In the genomic region with DNA sequence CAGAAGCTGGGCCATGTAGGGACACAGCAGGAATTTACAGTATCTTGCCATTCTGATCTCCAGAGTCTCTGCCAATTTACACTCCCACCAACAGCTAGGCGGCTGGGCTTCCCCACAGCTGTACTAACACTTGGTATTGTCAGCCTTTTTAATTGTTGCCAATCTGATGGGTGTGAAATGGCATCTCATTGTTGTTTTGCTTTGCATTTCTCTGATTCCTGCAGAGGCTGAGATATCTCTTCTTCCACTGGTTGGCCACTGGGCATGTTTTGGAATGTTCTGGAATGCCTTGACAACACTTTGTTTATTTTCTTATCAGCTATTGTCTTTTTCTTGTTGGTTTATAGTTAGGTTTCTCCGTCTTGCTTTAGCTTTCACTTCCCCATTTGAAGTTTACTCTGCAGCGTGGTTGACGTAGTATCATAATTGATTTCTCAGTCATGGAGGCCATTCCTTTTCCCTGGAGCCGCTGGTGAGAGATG, we compare ENCODE assay signal across 20 mouse cellular contexts. TPM values are rescaled to one million over a fixed set of nuclear protein-coding genes. Genes with fewer than 3 reads are reported as not detected.
DNase-seq lines count a peak whose midpoint lies in the region; ATAC-seq and TF ChIP-seq lines count a peak whose summit lies in the region.
"Had no signal": no experiment of that assay in that cellular context is flagged by ENCODE, and none has a peak within 500 bp of the region (broad histone marks: within the 10 kb centered on the region; RNA-seq: fewer than 3 reads in every experiment).

No protein-coding gene starts in this region.

- peak overlapping the region; percentile 67 for H3K27ac ChIP-seq in heart, adult 2 months
- no peak overlapping the region for H3K27ac ChIP-seq in heart, embryonic 11.5 days (ENCODE audit: low read depth, low read length)
- H3K27ac ChIP-seq in lung, postnatal 0 days (ENCODE audit: low read length): no peak overlapping the region; the same call in 1 of the 2 replicates
- H3K27ac ChIP-seq in CH12.LX (ENCODE audit: insufficient read depth, low read depth): no peak overlapping the region
- H3K27ac ChIP-seq: embryonic facial prominence, embryonic 15.5 days; hindbrain, embryonic 15.5 days; liver, embryonic 12.5 days had no signal

- TF ChIP-seq EP300 in heart, adult 2 months (IDR thresholded peaks at IDR 0.05; ENCODE audit: insufficient read depth, low read depth, low read length): peak; percentile 62; the same call in 1 of the 2 replicates
- TF ChIP-seq EP300 in lung, postnatal 0 days (IDR thresholded peaks at IDR 0.05): peak; percentile 59
- TF ChIP-seq EP300 in CH12.LX (IDR thresholded peaks at IDR 0.05; ENCODE audit: low read length): peak; percentile 78

- intact Hi-C loops in heart, adult 2 months (cut with DNase I): no loop called here
- intact Hi-C loops in left cerebral cortex, postnatal 4 days (cut with DNase I): no loop called here

- TF ChIP-seq POLR2A in heart, adult 2 months (IDR thresholded peaks at IDR 0.05; ENCODE audit: insufficient read depth, low read depth, low read length): no peak
- TF ChIP-seq POLR2A in CH12.LX (IDR thresholded peaks at IDR 0.05; ENCODE audit: low read depth, low read length): no peak

- no peak for ATAC-seq in heart, embryonic 11.5 days (replicated peaks; ENCODE audit: insufficient number of reproducible peaks, low FRiP score, low TSS enrichment)
- ATAC-seq in lung, postnatal 0 days: no peak
- 0 out of 2 replicates have a peak, but pooled peaks have one; percentile 13 for ATAC-seq in granulocyte monocyte progenitor cell, adult 5-6 weeks (replicated peaks; ENCODE audit: poor library complexity, severe bottlenecking)
- ATAC-seq: forebrain, embryonic 14.5 days; liver, embryonic 12.5 days had no signal

- dilution Hi-C loops in CH12.LX (cut with MboI; ENCODE audit: extremely low pct_ligation_motif_present, extremely low pct_unique_long_range_greater_than_20kb, low sequenced_read_pairs): no loop called here

- H3K79me2 ChIP-seq in heart, adult 2 months (replicated peaks; ENCODE audit: control insufficient read depth, insufficient read depth, low read length): no peaks in the 10 kb centered on the region
- H3K79me2 ChIP-seq in CH12.LX (replicated peaks; ENCODE audit: control insufficient read depth, extremely low read depth, insufficient read depth, poor library complexity, severe bottlenecking): no peaks in the 10 kb centered on the region

- WGBS in heart, adult 2 months: 22% methylated on average over 5 of the region's 5 CpGs
- WGBS in heart, embryonic 11.5 days (ENCODE audit: insufficient replicate concordance): 36% methylated on average over 5 of the region's 5 CpGs
- WGBS in lung, postnatal 0 days: 26% methylated on average over 5 of the region's 5 CpGs

- no peak overlapping the region for H3K4me2 ChIP-seq in heart, embryonic 11.5 days
- no peak overlapping the region for H3K4me2 ChIP-seq in lung, postnatal 0 days (replicated peaks; ENCODE audit: low read depth, low read length)
- H3K4me2 ChIP-seq in CH12.LX (ENCODE audit: insufficient read depth, low read depth, poor library complexity, severe bottlenecking): peak overlapping the region; percentile 49
- H3K4me2 ChIP-seq: embryonic facial prominence, embryonic 15.5 days; hindbrain, embryonic 15.5 days; liver, embryonic 12.5 days had no signal

- in situ Hi-C loops in CH12.LX (cut with MboI; ENCODE audit: low pct_ligation_motif_present, low pct_unique_long_range_greater_than_20kb, low sequenced_read_pairs): no loop called here

- peak in 1 of 2 experiments; percentile 41 for DNase-seq in heart, adult 2 months
- DNase-seq in lung, postnatal 0 days (ENCODE audit: low spot score): peak; percentile 47
- DNase-seq in lung, adult 18-20 months: no peak
- no peak for DNase-seq in CH12.LX (ENCODE audit: extremely low read depth)
- no peak for DNase-seq in left cerebral cortex, postnatal 4 days
- no peak for DNase-seq in urinary bladder, adult 2 months (ENCODE audit: low spot score)
- DNase-seq: adrenal gland, postnatal 25 days; cerebellum, adult 11 months had no signal

- peak; percentile 27 for TF ChIP-seq CTCF in heart, adult 2 months (IDR thresholded peaks at IDR 0.05)
- TF ChIP-seq CTCF in lung, postnatal 0 days (IDR thresholded peaks at IDR 0.05): no peak
- TF ChIP-seq CTCF in CH12.LX (conservative IDR thresholded peaks at IDR 0.05 in 1 of 2, IDR thresholded peaks at IDR 0.05 in 1 of 2; ENCODE audit: low read depth in 2 of 2, low read length in 2 of 2): no peak

- H3K27me3 ChIP-seq in heart, adult 2 months (ENCODE audit: control insufficient read depth, insufficient read depth, low read length): no peaks in the 10 kb centered on the region
- no peaks in the 10 kb centered on the region for H3K27me3 ChIP-seq in heart, embryonic 11.5 days (ENCODE audit: control insufficient read depth, insufficient read depth, low read length)
- H3K27me3 ChIP-seq in lung, postnatal 0 days (replicated peaks; ENCODE audit: insufficient read depth, low read length): no peaks in the 10 kb centered on the region
- no peaks in the 10 kb centered on the region for H3K27me3 ChIP-seq in CH12.LX (replicated peaks)
- H3K27me3 ChIP-seq: embryonic facial prominence, embryonic 15.5 days; hindbrain, embryonic 15.5 days; liver, embryonic 12.5 days; megakaryocyte, embryonic 14.5 days had no signal

- no peak for TF ChIP-seq RAD21 in CH12.LX (IDR thresholded peaks at IDR 0.05; ENCODE audit: low read depth, low read length)

- H3K36me3 ChIP-seq in heart, adult 2 months (ENCODE audit: control insufficient read depth, insufficient read depth, low read length): peaks cover 25% of the 10 kb centered on the region
- H3K36me3 ChIP-seq in heart, embryonic 11.5 days (ENCODE audit: control insufficient read depth, insufficient read depth, low read length): no peaks in the 10 kb centered on the region
- no peaks in the 10 kb centered on the region for H3K36me3 ChIP-seq in lung, postnatal 0 days (ENCODE audit: insufficient read depth, low read length)
- H3K36me3 ChIP-seq in CH12.LX (replicated peaks in 1 of 2; ENCODE audit: control insufficient read depth in 1 of 2, insufficient read depth in 1 of 2, low read length in 1 of 2): no peaks in the 10 kb centered on the region
- H3K36me3 ChIP-seq: embryonic facial prominence, embryonic 15.5 days had no signal

- peaks cover 51% of the 10 kb centered on the region for H3K4me1 ChIP-seq in heart, adult 2 months (ENCODE audit: control insufficient read depth, insufficient read depth, low read length)
- H3K4me1 ChIP-seq in heart, embryonic 11.5 days (ENCODE audit: control insufficient read depth, insufficient read depth, low read length): peaks cover 18% of the 10 kb centered on the region
- H3K4me1 ChIP-seq in lung, postnatal 0 days (ENCODE audit: insufficient read depth, low read depth, low read length): peaks cover 24% of the 10 kb centered on the region
- peaks cover 17 to 55% of the 10 kb centered on the region in 2 experiments for H3K4me1 ChIP-seq in CH12.LX (ENCODE audit: control insufficient read depth in 1 of 2, insufficient read depth in 2 of 2)
- H3K4me1 ChIP-seq: hindbrain, embryonic 15.5 days had no signal

- H3K4me3 ChIP-seq in heart, adult 2 months: no peak overlapping the region
- no peak overlapping the region for H3K4me3 ChIP-seq in heart, embryonic 11.5 days (ENCODE audit: low read depth, low read length)
- H3K4me3 ChIP-seq in lung, postnatal 0 days (ENCODE audit: low read depth, low read length): no peak overlapping the region
- H3K4me3 ChIP-seq in CH12.LX (replicated peaks in 1 of 3; ENCODE audit: low read depth in 2 of 3, low read length in 2 of 3, poor library complexity in 1 of 3): no peak overlapping the region
- H3K4me3 ChIP-seq: embryonic facial prominence, embryonic 15.5 days; hindbrain, embryonic 15.5 days; liver, embryonic 12.5 days; megakaryocyte, embryonic 14.5 days had no signal

- no peaks in the 10 kb centered on the region for H3K9me3 ChIP-seq in heart, embryonic 11.5 days (replicated peaks; ENCODE audit: control insufficient read depth, low read length)
- no peaks in the 10 kb centered on the region for H3K9me3 ChIP-seq in lung, postnatal 0 days (ENCODE audit: low read length)
- H3K9me3 ChIP-seq in CH12.LX (replicated peaks; ENCODE audit: low read length): no peaks in the 10 kb centered on the region
- H3K9me3 ChIP-seq: embryonic facial prominence, embryonic 15.5 days; G1E; hindbrain, embryonic 15.5 days; liver, embryonic 12.5 days; megakaryocyte, embryonic 14.5 days had no signal

- no peak overlapping the region for H3K9ac ChIP-seq in heart, adult 2 months (ENCODE audit: low read depth, low read length)
- no peak overlapping the region for H3K9ac ChIP-seq in heart, embryonic 11.5 days (ENCODE audit: low read depth, low read length)
- no peak overlapping the region for H3K9ac ChIP-seq in lung, postnatal 0 days (replicated peaks; ENCODE audit: low read depth)
- no peak overlapping the region for H3K9ac ChIP-seq in CH12.LX (ENCODE audit: insufficient read depth, low read depth)
- H3K9ac ChIP-seq: embryonic facial prominence, embryonic 15.5 days; hindbrain, embryonic 15.5 days; liver, embryonic 12.5 days had no signal

RNA-seq across cellular contexts. Expression of a gene that starts 20.4 kb away (rescaled TPM):
- total RNA-seq in heart, adult 2 months (2021): 10 to 100 TPM; 42.7 to 46.1 TPM
- polyA plus RNA-seq in heart, adult 2 months (2012; rRNA removed): 21.8 and 30.6 TPM in 2 replicates
- polyA plus RNA-seq in heart, embryonic 11.5 days (2014; fragmentation: Nextera tagmentation; extraction: Ambion mirVana): 93.8 and 101 TPM in 2 replicates
- polyA plus RNA-seq in lung, postnatal 0 days (2015; fragmentation: Nextera tagmentation; extraction: Ambion mirVana): 41.5 and 44.3 TPM in 2 replicates
- total RNA-seq in CH12.LX (2012; rRNA removed): 245 and 334 TPM in 2 replicates
- 115 and 174 TPM in 2 replicates for total RNA-seq in CH12.LX (2014; rRNA removed)
- polyA plus RNA-seq in CH12.LX (2012; ENCODE audit: insufficient read length, low read depth): 729 and 816 TPM in 2 replicates
- total RNA-seq in granulocyte monocyte progenitor cell, adult 5-6 weeks (2014; fragmentation: Nextera tagmentation): 172 and 173 TPM in 2 replicates
- total RNA-seq in granulocyte monocyte progenitor cell, adult 5-6 weeks (2017): 132 and 239 TPM in 2 replicates
- total RNA-seq in left cerebral cortex, postnatal 4 days (2021): 10 to 100 TPM; 68.3 to 77.3 TPM
- 55.1 and 75.5 TPM in 2 replicates for polyA plus RNA-seq in urinary bladder, adult 2 months (2012; rRNA removed)

RNA-seq across cellular contexts. Expression of a gene that starts 26.2 kb away (rescaled TPM):
- total RNA-seq in heart, adult 2 months (2021): not detected
- polyA plus RNA-seq in heart, adult 2 months (2012; rRNA removed): 0.20 TPM in 1 of 2 replicates, not detected in the other
- polyA plus RNA-seq in heart, embryonic 11.5 days (2014; fragmentation: Nextera tagmentation; extraction: Ambion mirVana): not detected in 2 replicates
- polyA plus RNA-seq in lung, postnatal 0 days (2015; fragmentation: Nextera tagmentation; extraction: Ambion mirVana): 0.94 and 1.0 TPM in 2 replicates
- total RNA-seq in CH12.LX (2012; rRNA removed) (0.13 TPM in 2 replicates), CH12.LX (2014; rRNA removed) (not detected in 2 replicates)
- polyA plus RNA-seq in CH12.LX (2012; ENCODE audit: insufficient read length, low read depth): 0.19 TPM in 1 of 2 replicates, not detected in the other
- total RNA-seq in granulocyte monocyte progenitor cell, adult 5-6 weeks (2014; fragmentation: Nextera tagmentation): not detected in 2 replicates
- total RNA-seq in granulocyte monocyte progenitor cell, adult 5-6 weeks (2017): not detected in 2 replicates
- not detected for total RNA-seq in left cerebral cortex, postnatal 4 days (2021)
- 3.6 and 3.7 TPM in 2 replicates for polyA plus RNA-seq in urinary bladder, adult 2 months (2012; rRNA removed)
- total RNA-seq: layer of hippocampus, postnatal 14 days; left cerebral cortex, postnatal 25 days had no signal
- polyA plus RNA-seq: C2C12; forebrain, embryonic 14.5 days; G1E; heart, embryonic 14.5 days; hindbrain, embryonic 15.5 days; liver, embryonic 12.5 days had no signal

RNA-seq across cellular contexts. Expression of a gene that starts 28.2 kb away (rescaled TPM):
- total RNA-seq in heart, adult 2 months (2021): 1 to 10 TPM; 6.1 to 7.9 TPM
- polyA plus RNA-seq in heart, adult 2 months (2012; rRNA removed): 13.8 and 18.1 TPM in 2 replicates
- 4.0 and 4.6 TPM in 2 replicates for polyA plus RNA-seq in heart, embryonic 11.5 days (2014; fragmentation: Nextera tagmentation; extraction: Ambion mirVana)
- 11.1 and 12.2 TPM in 2 replicates for polyA plus RNA-seq in lung, postnatal 0 days (2015; fragmentation: Nextera tagmentation; extraction: Ambion mirVana)
- total RNA-seq in CH12.LX (2012; rRNA removed) (0.08 and 0.17 TPM in 2 replicates), CH12.LX (2014; rRNA removed) (0.07 TPM in 1 of 2 replicates, not detected in the other)
- polyA plus RNA-seq in CH12.LX (2012; ENCODE audit: insufficient read length, low read depth): 0.10 and 0.14 TPM in 2 replicates
- total RNA-seq in granulocyte monocyte progenitor cell, adult 5-6 weeks (2014; fragmentation: Nextera tagmentation): 27.1 and 41.2 TPM in 2 replicates
- 5.6 TPM in 2 replicates for total RNA-seq in granulocyte monocyte progenitor cell, adult 5-6 weeks (2017)
- total RNA-seq in left cerebral cortex, postnatal 4 days (2021): 10 to 100 TPM; 36.5 to 37.0 TPM
- 17.9 and 20.1 TPM in 2 replicates for polyA plus RNA-seq in urinary bladder, adult 2 months (2012; rRNA removed)

RNA-seq across cellular contexts. Expression of a gene that starts 50.0 kb away (rescaled TPM):
- total RNA-seq in heart, adult 2 months (2021): 10 to 100 TPM; 13.1 to 14.3 TPM
- 12.7 and 18.9 TPM in 2 replicates for polyA plus RNA-seq in heart, adult 2 months (2012; rRNA removed)
- polyA plus RNA-seq in heart, embryonic 11.5 days (2014; fragmentation: Nextera tagmentation; extraction: Ambion mirVana): 107 and 123 TPM in 2 replicates
- polyA plus RNA-seq in lung, postnatal 0 days (2015; fragmentation: Nextera tagmentation; extraction: Ambion mirVana): 108 TPM in 2 replicates
- total RNA-seq in CH12.LX (2012; rRNA removed) (0.25 and 0.47 TPM in 2 replicates), CH12.LX (2014; rRNA removed) (0.26 and 0.47 TPM in 2 replicates)
- 0.10 TPM in 1 of 2 replicates, not detected in the other for polyA plus RNA-seq in CH12.LX (2012; ENCODE audit: insufficient read length, low read depth)
- 0.79 and 1.2 TPM in 2 replicates for total RNA-seq in granulocyte monocyte progenitor cell, adult 5-6 weeks (2014; fragmentation: Nextera tagmentation)
- not detected in 2 replicates for total RNA-seq in granulocyte monocyte progenitor cell, adult 5-6 weeks (2017)
- total RNA-seq in left cerebral cortex, postnatal 4 days (2021): 1 to 10 TPM; 9.6 to 9.9 TPM
- polyA plus RNA-seq in urinary bladder, adult 2 months (2012; rRNA removed): 5.3 and 6.7 TPM in 2 replicates
- polyA plus RNA-seq: G1E had no signal
